Mouse (Mus musculus): Measurements from ENCODE around the gene Kif1b. TPM values are rescaled to one million over a fixed set of nuclear protein-coding genes. Genes with fewer than 3 reads are reported as not detected.

The Kif1b gene
- total RNA-seq, 2 experiments from 2014 or later = 146 to 164 TPM

- intact Hi-C loops (cut with DNase I) = loop anchor here (10.0 kb wide), 2 partner anchors 335 to 465 kb away; partner anchors contain the start of genes Lzic and Nmnat1
- DNase-seq = peak; percentile 49 to 62
Measured at GRCm38 (mm10) chr4:149149611-149150010, 157.9 kb downstream of the Kif1b start.

- DNase-seq = no peak
- intact Hi-C loops (cut with DNase I) = loop anchor here (10.0 kb wide), 2 partner anchors 336 to 466 kb away; partner anchors contain the start of genes Lzic and Nmnat1
Measured at GRCm38 (mm10) chr4:149149196-149149595, 158.3 kb downstream of the Kif1b start.

DNA sequence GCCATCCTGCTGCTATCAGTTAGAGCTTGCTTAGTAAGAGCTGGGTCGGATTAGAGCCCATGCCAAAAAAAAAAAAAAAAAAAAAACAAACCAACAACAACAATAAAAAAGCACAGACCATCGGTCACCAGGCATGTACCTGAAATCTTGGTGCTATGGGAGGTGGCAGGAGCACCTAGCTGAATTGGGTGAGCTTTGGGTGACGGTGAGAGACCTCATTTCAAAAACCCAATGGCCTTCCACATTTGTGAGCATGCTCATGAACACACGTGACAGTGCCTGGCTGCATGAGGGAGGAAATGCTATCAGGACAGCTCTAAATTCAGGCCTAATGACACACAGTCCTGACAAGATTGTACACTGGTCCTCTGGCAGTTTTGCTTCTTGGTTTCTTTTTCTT, 159.4 kb downstream of the Kif1b start:
- intact Hi-C loops (cut with DNase I) = loop anchor here (10.0 kb wide), 2 partner anchors 337 to 467 kb away; partner anchors contain the start of genes Lzic and Nmnat1

GRCm38 (mm10) chr4:149147528-149147927, 160.0 kb downstream of the Kif1b start:
- no peak for DNase-seq
- intact Hi-C loops (cut with DNase I) = loop anchor here (10.0 kb wide), 2 partner anchors 337 to 467 kb away; partner anchors contain the start of genes Lzic and Nmnat1

More for the DNA sequence above, 159.4 kb downstream of the Kif1b start:
- no peak for DNase-seq

GRCm38 (mm10) chr4:149145151-149145550, 162.3 kb downstream of the Kif1b start:
- DNase-seq = no peak
- intact Hi-C loops (cut with DNase I) = loop anchor here (2.0 to 10.0 kb wide), 4 partner anchors 40 to 470 kb away; partner anchors contain the start of genes Lzic and Nmnat1

GRCm38 (mm10) chr4:149144459-149144858, 163.0 kb downstream of the Kif1b start:
- intact Hi-C loops (cut with DNase I) = loop anchor here (2.0 to 10.0 kb wide), 5 partner anchors 40 to 470 kb away; partner anchors contain the start of genes Kif1b, Lzic and Nmnat1
- peak; percentile 88 to 92 for DNase-seq

- intact Hi-C loops (cut with DNase I) = loop anchor here (5.0 to 10.0 kb wide), 3 partner anchors 164 to 471 kb away; partner anchors contain the start of genes Kif1b, Lzic and Nmnat1
Measured at GRCm38 (mm10) chr4:149143594-149143993, 163.9 kb downstream of the Kif1b start.

GRCm38 (mm10) chr4:149138515-149138914, 169.0 kb downstream of the Kif1b start:
- intact Hi-C loops (cut with DNase I) = no loop called here
- no peak for DNase-seq

More at GRCm38 (mm10) chr4:149143594-149143993, 163.9 kb downstream of the Kif1b start:
- no peak for DNase-seq

- intact Hi-C loops (cut with DNase I) = loop anchor here (1.0 kb wide), 1 partner anchor 61 kb away; no protein-coding TSS in a partner anchor
- DNase-seq = peak; percentile 91 to 95
Measured at GRCm38 (mm10) chr4:149136982-149137770, 170.3 kb downstream of the Kif1b start, which contains the start of gene Cenps. Cenps (minus strand) TSS chr4:149137629.

GRCm38 (mm10) chr4:149136116-149136850, 171.2 kb downstream of the Kif1b start:
- intact Hi-C loops (cut with DNase I) = no loop called here
- no peak for DNase-seq

DNA sequence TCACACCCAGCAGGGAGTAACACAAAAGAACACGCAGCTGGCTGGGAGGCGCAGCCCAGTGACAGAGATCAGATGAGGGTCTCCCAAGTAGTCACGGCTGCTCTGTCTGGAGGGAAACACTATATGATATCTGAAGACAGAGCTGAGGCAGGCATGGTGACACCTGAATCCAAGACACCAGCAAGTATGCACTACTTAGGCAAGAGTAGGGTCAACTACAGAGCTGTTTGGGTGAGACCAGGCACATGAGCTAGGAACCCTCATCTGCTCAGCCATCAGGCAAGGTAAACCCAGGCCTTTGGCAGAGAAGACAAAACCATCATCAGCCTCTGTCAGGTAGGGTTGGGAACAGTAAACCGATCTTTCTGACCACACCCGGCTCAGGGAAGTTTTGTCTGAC, 174.1 kb downstream of the Kif1b start:
- intact Hi-C loops (cut with DNase I) = no loop called here
- DNase-seq = no peak

GRCm38 (mm10) chr4:149131789-149132565, 175.5 kb downstream of the Kif1b start:
- DNase-seq = no peak
- intact Hi-C loops (cut with DNase I) = no loop called here

DNA sequence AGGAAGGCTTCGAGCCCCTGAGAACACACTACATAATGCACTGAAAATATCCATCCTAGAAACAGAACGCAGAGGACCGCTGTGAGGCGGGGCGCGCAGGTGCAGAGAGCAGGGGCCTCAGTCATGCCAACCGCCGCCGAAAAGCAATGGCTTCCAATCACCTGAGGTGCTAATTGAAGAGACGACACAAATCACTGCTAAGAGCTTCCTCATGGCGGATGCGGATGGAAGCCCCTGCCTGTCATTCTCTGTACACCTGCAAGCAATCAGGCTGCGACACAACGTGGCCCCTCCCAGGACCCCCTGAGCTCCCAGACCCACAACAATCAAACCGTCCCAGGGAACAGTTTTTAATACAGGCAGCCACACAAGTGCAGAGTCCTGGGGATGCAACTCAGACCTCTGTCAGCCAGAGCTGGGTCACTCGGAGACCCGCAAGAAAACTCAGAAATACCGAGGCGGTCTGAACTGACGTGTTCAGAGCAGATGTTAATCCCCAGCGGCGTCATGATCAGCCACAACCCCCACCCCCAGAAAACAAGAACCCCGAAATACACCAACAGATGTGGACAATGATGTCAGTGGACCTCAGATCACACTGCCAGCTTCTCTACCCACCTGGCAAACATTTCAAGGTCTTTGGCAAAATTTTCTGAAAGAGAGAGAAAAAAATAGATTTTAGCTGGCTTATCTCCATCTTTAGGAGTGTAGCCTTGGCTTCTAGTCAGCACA, 176.3 kb downstream of the Kif1b start:
- intact Hi-C loops (cut with DNase I) = no loop called here
- no peak for DNase-seq

DNA sequence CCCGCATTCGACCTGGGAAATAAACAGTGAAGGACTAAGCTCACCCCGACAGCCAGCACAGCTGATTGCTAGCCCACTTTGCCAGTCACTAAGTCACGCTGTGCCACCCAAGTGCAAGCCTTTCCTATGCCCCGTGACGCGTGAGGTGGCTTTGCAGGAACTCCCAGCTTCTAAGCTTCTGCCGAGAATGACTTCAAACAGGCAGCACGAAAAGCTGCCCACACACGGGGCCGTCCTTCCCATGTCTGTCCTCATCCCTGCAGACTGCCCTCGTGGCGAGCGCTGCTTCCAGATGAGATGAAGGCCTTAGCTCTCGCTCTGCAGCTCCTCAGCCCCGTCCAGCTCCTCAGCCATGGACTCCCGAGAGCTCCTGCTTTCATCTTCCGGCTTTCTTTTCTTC, 179.0 kb downstream of the Kif1b start:
- intact Hi-C loops (cut with DNase I) = no loop called here
- no peak for DNase-seq

DNA sequence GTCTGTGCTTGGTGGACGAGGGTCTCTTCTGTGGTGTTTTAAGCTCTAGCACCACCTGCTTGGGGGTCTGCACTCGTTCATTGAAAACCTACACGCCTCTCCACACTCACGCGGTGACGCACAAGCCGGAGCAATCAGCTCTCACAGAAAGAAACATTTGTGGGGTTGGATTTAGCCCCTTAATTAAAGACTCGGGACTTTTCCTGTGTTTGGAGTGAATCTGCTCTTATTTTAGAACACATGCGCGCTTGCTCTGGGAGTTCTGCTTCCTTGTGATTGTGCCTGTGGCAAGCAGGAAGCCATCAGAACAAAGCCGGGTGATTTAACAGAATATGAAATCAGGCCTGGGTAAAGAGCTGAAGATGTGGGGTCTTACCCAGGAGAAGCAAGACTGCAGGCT, 180.8 kb downstream of the Kif1b start, which contains the start of gene Cort:
Gene Cort (minus strand): TSS at position 101 of the 400 bp plus-strand sequence.
- intact Hi-C loops (cut with DNase I) = no loop called here

More for the DNA sequence above, 180.8 kb downstream of the Kif1b start, which contains the start of gene Cort:
- no peak for DNase-seq
